Mouse (Mus musculus) embryonic facial prominence, embryonic 12.5 days (tissue): Measurements from ENCODE around the gene Son. TPM values are rescaled to one million over a fixed set of nuclear protein-coding genes. Genes with fewer than 3 reads are reported as not detected.

Experiments used
- ATAC-seq: fragments of 200-750 bp; cut with Nextera tagmentation; 2 replicates; pipeline ENCODE4 v1.8.0; 2017; ENCODE audit not compliant: insufficient number of reproducible peaks, insufficient read depth, low FRiP score, low TSS enrichment
- H3K27ac ChIP-seq: fragments of 300-500 bp; sonication (generic); 2 replicates; pipeline ENCODE4 v1.5.1; 2016; ENCODE audit warnings: mild to moderate bottlenecking
- H3K27me3 ChIP-seq: fragments of 300-500 bp; sonication (generic); 2 replicates; pipeline ENCODE4 v1.6.1; 2016; ENCODE audit warnings: mild to moderate bottlenecking, moderate library complexity
- H3K36me3 ChIP-seq: fragments of 300-500 bp; sonication (generic); 2 replicates; pipeline ENCODE4 v1.6.1; 2016; ENCODE audit warnings: mild to moderate bottlenecking
- H3K4me1 ChIP-seq: fragments of 300-500 bp; sonication (generic); 2 replicates; pipeline ENCODE4 v1.6.1; 2016
- H3K4me2 ChIP-seq: fragments of 300-500 bp; sonication (generic); replicated peaks from 2 replicates; pipeline ENCODE4 v1.6.1; 2016; ENCODE audit warnings: mild to moderate bottlenecking, moderate library complexity
- H3K4me3 ChIP-seq: fragments of 300-500 bp; sonication (generic); 2 replicates; pipeline ENCODE4 v1.5.1; 2016; ENCODE audit warnings: mild to moderate bottlenecking
- H3K9ac ChIP-seq: fragments of 300-500 bp; sonication (generic); 2 replicates; pipeline ENCODE4 v1.6.1; 2016; ENCODE audit warnings: mild to moderate bottlenecking, moderate library complexity
- H3K9me3 ChIP-seq: fragments of 300-500 bp; sonication (generic); 2 replicates; pipeline ENCODE4 v1.6.1; 2016; ENCODE audit warnings: mild to moderate bottlenecking, moderate library complexity
- WGBS: fragments of 180-500 bp; shearing (Covaris S2); methylation state at CpG from one replicate; pipeline ENCODE4 v1.1.7; 2016; 5-methylcytosine and 5-hydroxymethylcytosine counted together
- polyA plus RNA-seq: library from polyadenylated mRNA; unstranded; fragments of >200 nt; fragmentation: Nextera tagmentation; extraction: Ambion mirVana; gene quantifications from 2 replicates; pipeline ENCODE4 v1.2.1, GENCODE M21; 2016

Gene Son
- polyA plus RNA-seq, 1 experiment from 2014 or later: 160 TPM

GRCm38 (mm10) chr16:91728123-91729065 is 81.1 kb downstream of the Son start, which contains the start of gene Cryzl1:
Cryzl1 (minus strand) TSS chr16:91728975.
- Histone ChIP-seq H3K4me2 (peak within 1 kb of the TSS; percentile 80), H3K27ac (peak within 1 kb of the TSS; percentile 96), H3K4me1 (peaks cover 24% of the 10 kb centered on the region), H3K4me3 (peak within 1 kb of the TSS; percentile 91), H3K27me3 (no peaks in the 10 kb centered on the region), H3K9ac (peak within 1 kb of the TSS; percentile 97), H3K9me3 (no peaks in the 10 kb centered on the region), H3K36me3 (no peaks in the 10 kb centered on the region)
- peak; percentile 97 for ATAC-seq
- WGBS: 2% methylated on average over 46 of the region's 46 CpGs

Other genes starting within 250 kb of the Son start
- gene Il10rb, start 241.3 kb upstream of the Son start, polyA plus RNA-seq: 14.1 TPM in 2 replicates
- 69.3 and 71.6 TPM in 2 replicates for gene Ifnar1, start 162.3 kb upstream of the Son start, polyA plus RNA-seq
- 47.5 and 48.9 TPM in 2 replicates for gene Ifngr2, start 100.4 kb upstream of the Son start, polyA plus RNA-seq
- 31.2 and 31.4 TPM in 2 replicates for gene Tmem50b, start 49.7 kb upstream of the Son start, polyA plus RNA-seq
- 4.8 and 5.4 TPM in 2 replicates for gene Dnajc28, start 28.5 kb upstream of the Son start, polyA plus RNA-seq
- 121 and 133 TPM in 2 replicates for gene Gart, start 554 bp upstream of the Son start, polyA plus RNA-seq
- 32.7 and 32.8 TPM in 2 replicates for gene Donson, start 41.3 kb downstream of the Son start, polyA plus RNA-seq
- gene Cryzl1, start 81.5 kb downstream of the Son start, polyA plus RNA-seq: 69.1 and 70.1 TPM in 2 replicates
- 39.6 and 43.2 TPM in 2 replicates for gene Itsn1, start 81.8 kb downstream of the Son start, polyA plus RNA-seq